Mouse (Mus musculus) gastrocnemius, postnatal 25 days (tissue): Measurements from ENCODE around the gene Slc25a15. TPM values are rescaled to one million over a fixed set of nuclear protein-coding genes. Genes with fewer than 3 reads are reported as not detected.

Source experiments
- total RNA-seq, 2 experiments: library from RNA; stranded (reverse); gene quantifications; 1 replicate in 1 of 2; 2 replicates in 1 of 2; pipeline ENCODE4 v1.2.3; 2021

Slc25a15 gene
- total RNA-seq, 2 experiments from 2014 or later: 11.9 to 12.5 TPM

Other genes with a start within 250 kb of the Slc25a15 start
- gene Nek3, start 232.2 kb downstream of the Slc25a15 start, total RNA-seq: 1 to 10 TPM; 2.4 to 2.8 TPM
- gene Ckap2, start 212.8 kb downstream of the Slc25a15 start, total RNA-seq: under 1 TPM; 0.46 to 0.96 TPM
- gene Vps36, start 205.8 kb downstream of the Slc25a15 start, total RNA-seq: 10 to 100 TPM; 27.9 to 33.0 TPM
- gene Thsd1, start 171.3 kb downstream of the Slc25a15 start, total RNA-seq: 1 to 10 TPM; 1.8 to 2.0 TPM
- gene Tpte, start 115.2 kb downstream of the Slc25a15 start, total RNA-seq: not detected
- gene Mrps31, start 12.8 kb upstream of the Slc25a15 start, total RNA-seq: 10 to 100 TPM; 27.6 to 32.2 TPM